Mouse (Mus musculus) erythroblast, embryonic 14.5 days (primary cell): ENCODE results near the gene Ptprn. TPM values are rescaled to one million over a fixed set of nuclear protein-coding genes. Genes with fewer than 3 reads are reported as not detected.
A peak's percentile ranks its signal among the peaks of the same experiment; 100 is the strongest.
"Not testable (repeated sequence)": the region's sequence is repeated elsewhere in the genome, so short reads cannot be mapped to it uniquely, and the experiment has no call there.

Source experiments
- H3K27me3 ChIP-seq: 2 replicates; pipeline ENCODE4 v1.6.1; 2012; ENCODE audit warnings: inconsistent platforms; ENCODE audit not compliant: control insufficient read depth
- H3K36me3 ChIP-seq: 2 replicates; pipeline ENCODE4 v1.6.1; 2012; ENCODE audit warnings: mild to moderate bottlenecking, inconsistent platforms; ENCODE audit not compliant: control insufficient read depth
- H3K4me1 ChIP-seq: 2 replicates; pipeline ENCODE4 v1.6.1; 2012; ENCODE audit warnings: inconsistent platforms; ENCODE audit not compliant: control insufficient read depth
- H3K4me3 ChIP-seq: replicated peaks from 2 replicates; pipeline ENCODE3; 2012; ENCODE audit warnings: moderate library complexity, mild to moderate bottlenecking, inconsistent platforms
- H3K9me3 ChIP-seq: 2 replicates; pipeline ENCODE4 v1.6.1; 2012; ENCODE audit warnings: low read length, inconsistent platforms, mixed read lengths; ENCODE audit not compliant: control insufficient read depth
- GATA1 ChIP-seq: IDR thresholded peaks from 2 replicates; pipeline ENCODE4 v1.6.1; 2012; ENCODE audit warnings: low read length, inconsistent platforms, mixed read lengths
- TAL1 ChIP-seq: IDR thresholded peaks from 3 replicates; pipeline ENCODE4 v1.6.1; 2012; ENCODE audit warnings: low read length, inconsistent platforms, mixed read lengths
- polyA plus RNA-seq: library from polyadenylated mRNA; stranded (reverse); fragments of >175 nt; gene quantifications from 2 replicates; pipeline ENCODE4 v1.2.3, GENCODE M21; 2012

Gene Ptprn
- polyA plus RNA-seq, 1 experiment: not detected

DNA sequence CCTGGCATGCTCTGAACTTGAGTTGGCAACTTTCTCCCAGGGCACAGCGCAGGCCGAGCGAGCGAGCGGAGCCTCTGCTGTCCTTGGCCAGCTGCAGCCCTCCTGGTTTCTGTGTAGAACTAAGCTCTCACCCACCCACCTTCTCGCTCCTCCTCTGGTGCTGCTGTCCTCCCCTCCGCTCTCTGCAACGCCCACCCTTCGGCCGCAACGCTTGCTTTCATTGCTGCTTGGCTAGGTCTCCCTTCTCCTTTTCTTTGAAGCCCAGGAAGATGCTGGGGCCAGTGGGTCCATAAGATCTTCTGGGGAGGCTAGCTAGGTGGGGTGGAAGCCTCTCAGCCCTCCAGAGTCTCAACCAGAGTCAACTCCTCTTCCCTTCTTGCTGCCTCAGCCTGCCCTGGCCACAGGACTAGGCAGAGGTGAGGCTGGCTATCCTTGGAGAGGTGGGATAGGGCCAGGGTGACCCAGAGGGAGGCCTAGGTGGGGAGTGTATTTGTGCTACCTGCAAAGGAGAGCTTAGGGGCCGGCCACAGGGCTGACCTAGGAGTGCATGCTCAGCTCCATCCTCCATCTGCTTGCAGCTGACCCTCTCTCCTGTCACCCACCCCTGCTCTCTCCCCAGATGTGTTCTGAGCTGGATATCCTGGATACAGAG is 20.0 kb downstream of the Ptprn start:
- Histone ChIP-seq H3K4me1 (peaks cover 61% of the 10 kb centered on the region), H3K36me3 (peaks cover 81% of the 10 kb centered on the region), H3K27me3 (no peaks in the 10 kb centered on the region), H3K9me3 (no peaks in the 10 kb centered on the region), H3K4me3 (no peak overlapping the region)
- TF ChIP-seq TAL1 (no peak), GATA1 (no peak)

DNA sequence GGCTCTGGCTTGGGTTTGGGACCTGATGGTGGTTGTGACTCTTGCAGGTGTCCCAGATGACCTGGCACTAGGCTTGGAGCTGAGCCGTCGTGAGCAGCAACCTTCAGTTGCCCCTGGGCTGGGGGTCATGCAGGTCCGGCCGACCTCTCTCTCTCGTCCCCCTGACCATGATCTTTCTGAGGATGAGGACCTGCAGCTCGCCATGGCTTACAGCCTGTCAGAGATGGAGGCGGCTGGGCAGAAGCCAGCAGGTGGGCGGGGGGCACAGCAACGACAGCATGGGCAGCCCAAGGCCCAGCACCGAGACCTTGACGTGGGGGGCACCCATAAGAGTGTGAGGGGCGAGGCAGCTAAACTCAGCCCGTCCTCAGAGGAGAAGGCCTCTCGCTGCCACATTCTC is 20.9 kb downstream of the Ptprn start:
- Histone ChIP-seq H3K27me3 (no peaks in the 10 kb centered on the region), H3K9me3 (no peaks in the 10 kb centered on the region), H3K36me3 (peaks cover 90% of the 10 kb centered on the region), H3K4me3 (no peak overlapping the region), H3K4me1 (peaks cover 64% of the 10 kb centered on the region)
- TF ChIP-seq GATA1 (no peak), TAL1 (no peak)

DNA sequence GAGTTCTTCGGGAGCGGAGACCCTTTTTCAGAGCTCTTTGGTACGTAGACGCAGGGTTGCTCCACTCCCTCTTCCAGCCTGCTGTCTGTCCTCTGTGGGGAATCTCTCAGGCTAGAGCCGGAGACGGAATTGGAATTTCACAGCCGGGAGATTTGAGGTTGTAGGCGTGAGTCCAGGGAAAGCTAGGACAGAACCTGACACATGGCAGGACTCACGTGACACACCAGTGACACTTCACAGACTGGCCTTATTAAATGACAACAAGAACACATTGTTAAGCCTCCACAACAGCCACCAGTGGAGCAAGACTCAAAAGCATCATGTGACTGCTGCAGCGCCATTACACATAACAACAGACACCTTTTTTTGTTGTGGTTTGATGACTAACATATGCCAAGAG is 24.7 kb downstream of the Ptprn start:
- no peak for TF ChIP-seq GATA1
- no peak for TF ChIP-seq TAL1
- Histone ChIP-seq H3K27me3 (no peaks in the 10 kb centered on the region), H3K9me3 (no peaks in the 10 kb centered on the region), H3K4me3 (no peak overlapping the region), H3K36me3 (peaks cover 75% of the 10 kb centered on the region), H3K4me1 (peaks cover 72% of the 10 kb centered on the region)

DNA sequence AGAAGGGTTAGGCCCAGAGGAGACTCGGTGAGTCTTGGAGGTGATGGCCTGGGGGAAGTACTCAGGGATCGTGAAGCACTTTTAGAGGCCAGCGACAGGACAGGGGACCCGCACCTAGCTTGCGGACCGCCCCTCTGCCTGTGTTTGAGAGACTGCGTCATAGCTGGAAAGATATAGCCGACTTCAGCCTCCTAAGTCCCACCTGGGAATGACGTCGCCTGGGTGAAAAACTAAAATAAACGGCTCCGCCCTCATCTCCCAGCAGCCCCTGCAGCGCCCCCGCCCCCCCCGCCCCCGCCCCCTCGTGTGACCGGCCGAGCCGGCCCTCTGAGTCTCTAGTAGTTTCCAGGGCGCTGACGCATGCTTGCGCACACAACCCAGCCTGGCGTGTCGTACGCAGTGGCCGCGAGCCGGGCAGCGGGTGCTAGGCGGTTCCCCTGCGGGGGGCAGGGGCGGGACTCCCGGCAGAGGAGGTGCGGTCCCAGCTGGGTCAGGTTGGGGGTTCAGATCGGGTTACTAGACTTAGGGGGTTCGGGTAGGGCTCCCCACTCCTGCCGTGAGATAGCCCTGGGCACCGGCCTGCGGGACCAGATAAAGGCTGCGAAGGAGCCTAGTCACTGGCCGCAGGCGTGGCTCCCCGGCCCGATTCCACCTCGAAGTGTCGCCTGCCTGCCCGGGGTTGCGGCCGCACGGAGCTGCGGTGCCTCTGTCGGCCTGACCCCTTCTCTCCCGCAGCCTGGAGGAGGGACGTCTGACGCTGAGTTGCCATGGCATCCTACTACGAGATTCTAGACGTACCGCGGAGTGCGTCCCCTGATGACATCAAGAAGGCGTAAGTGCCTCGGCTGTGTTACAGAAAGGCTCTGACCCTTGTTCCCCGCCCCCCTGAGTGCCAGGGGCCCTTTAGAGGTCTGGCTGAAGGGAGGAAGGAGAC is 27.9 kb downstream of the Ptprn start, which contains the start of gene Dnajb2:
Gene Dnajb2, plus strand, starts transcription at position 290 of the 934 bp plus-strand sequence.
- H3K36me3 ChIP-seq: peaks cover 43% of the 10 kb centered on the region
- H3K4me1 ChIP-seq: peaks cover 82% of the 10 kb centered on the region
- TF ChIP-seq GATA1 (peak; percentile 95), TAL1 (peak; percentile 92)
- H3K4me3 ChIP-seq: peak within 1 kb of the TSS; percentile 69
- H3K9me3 ChIP-seq: no peaks in the 10 kb centered on the region
- no peaks in the 10 kb centered on the region for H3K27me3 ChIP-seq

DNA sequence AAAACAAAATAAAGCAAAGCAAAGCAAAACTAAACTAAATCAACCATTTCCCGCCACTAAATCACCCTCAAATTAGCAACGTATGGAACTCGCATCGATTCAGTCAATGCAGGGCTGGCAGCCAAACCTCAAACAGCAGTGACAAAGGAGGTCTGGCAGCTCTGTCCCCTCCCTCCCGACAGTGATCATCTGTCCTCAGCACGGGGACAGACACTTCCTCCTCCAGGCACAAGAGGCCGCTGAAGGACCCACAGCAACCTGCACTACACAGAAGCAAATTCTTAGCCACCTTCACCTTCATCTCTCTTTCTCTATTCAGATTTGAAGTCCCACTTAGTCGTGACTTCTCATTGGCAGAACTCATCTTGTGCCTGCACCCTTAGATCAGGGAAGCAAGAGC is 29.7 kb downstream of the Ptprn start:
- Histone ChIP-seq H3K9me3 (no peaks in the 10 kb centered on the region), H3K36me3 (peaks cover 25% of the 10 kb centered on the region), H3K27me3 (no peaks in the 10 kb centered on the region), H3K4me1 (peaks cover 89% of the 10 kb centered on the region), H3K4me3 (peak overlapping the region; percentile 69)
- no peak for TF ChIP-seq GATA1
- TF ChIP-seq TAL1: no peak

DNA sequence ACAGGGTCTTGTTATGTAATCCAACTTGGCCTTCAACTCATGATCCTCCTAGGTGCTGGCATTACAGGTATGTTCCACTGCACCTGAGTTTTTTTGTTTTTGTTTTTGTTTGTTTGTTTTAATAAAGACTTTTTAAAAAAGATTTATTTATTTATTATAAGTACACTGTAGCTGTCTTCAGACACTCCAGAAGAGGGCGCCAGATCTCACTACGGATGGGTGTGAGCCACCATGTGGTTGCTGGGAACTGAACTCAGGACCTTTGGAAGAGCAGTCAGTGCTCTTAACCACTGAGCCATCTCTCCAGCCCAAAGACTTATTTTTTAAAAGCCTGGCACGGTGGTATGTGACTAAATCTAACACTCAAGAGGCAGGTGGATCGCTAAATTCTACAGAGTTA is 31.8 kb downstream of the Ptprn start:
- peaks cover 89% of the 10 kb centered on the region for H3K4me1 ChIP-seq
- not testable (repeated sequence) for H3K36me3 ChIP-seq, H3K9me3 ChIP-seq, H3K4me3 ChIP-seq, H3K27me3 ChIP-seq

DNA sequence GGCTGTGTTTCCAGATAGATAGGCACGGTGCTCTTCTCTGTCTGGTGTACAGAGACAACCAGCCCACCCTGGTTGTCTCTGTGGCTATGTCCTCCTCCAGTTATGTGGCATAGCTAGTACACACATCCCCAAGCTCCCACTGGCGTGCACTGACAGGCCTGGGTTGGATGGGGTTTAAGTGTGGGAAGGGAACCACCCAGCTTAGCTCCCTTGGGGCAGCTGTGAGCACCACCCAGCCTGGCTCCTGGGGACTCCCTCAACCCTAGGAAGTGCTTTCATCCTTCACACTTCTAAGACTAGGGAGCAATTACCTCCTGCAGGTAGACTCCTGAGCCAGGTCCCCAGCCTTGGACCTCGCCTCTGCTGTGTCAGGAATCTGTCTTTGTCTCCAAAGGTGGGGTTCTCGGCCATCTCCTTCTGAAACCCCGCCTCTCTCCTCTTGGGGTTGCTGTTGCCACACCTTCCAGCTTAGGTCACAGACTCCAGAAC is 32.6 kb downstream of the Ptprn start, which contains the start of gene A630095N17Rik:
Gene A630095N17Rik, minus strand, starts transcription at position 439 of the 489 bp plus-strand sequence.
- Histone ChIP-seq H3K9me3 (no peaks in the 10 kb centered on the region), H3K4me3 (no peak within 1 kb of the TSS), H3K27me3 (no peaks in the 10 kb centered on the region), H3K4me1 (peaks cover 89% of the 10 kb centered on the region), H3K36me3 (no peaks in the 10 kb centered on the region)
- no peak for TF ChIP-seq GATA1
- TF ChIP-seq TAL1: no peak

DNA sequence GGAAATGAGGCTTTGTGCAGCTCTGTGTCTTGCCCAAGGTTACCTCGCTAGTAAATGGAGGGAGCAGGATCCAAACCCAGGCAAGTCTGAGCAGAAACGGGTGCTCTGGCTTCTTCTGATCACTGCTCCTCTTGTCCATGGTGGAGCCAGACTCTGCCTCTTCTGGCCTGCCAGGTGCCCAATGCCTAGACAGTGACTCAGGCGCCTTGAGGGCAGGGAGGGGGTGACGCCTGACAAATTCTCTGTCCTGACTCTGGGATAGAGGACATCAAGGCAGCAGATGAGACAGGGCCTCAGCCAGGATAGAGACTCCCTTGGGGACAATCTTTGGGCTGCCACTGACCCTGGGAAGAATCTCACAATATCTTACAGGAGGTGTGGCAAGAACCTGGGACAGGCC is 33.1 kb downstream of the Ptprn start:
- H3K9me3 ChIP-seq: no peaks in the 10 kb centered on the region
- peaks cover 91% of the 10 kb centered on the region for H3K4me1 ChIP-seq
- no peak overlapping the region for H3K4me3 ChIP-seq
- TF ChIP-seq GATA1: no peak
- TF ChIP-seq TAL1: no peak
- H3K36me3 ChIP-seq: no peaks in the 10 kb centered on the region
- no peaks in the 10 kb centered on the region for H3K27me3 ChIP-seq

DNA sequence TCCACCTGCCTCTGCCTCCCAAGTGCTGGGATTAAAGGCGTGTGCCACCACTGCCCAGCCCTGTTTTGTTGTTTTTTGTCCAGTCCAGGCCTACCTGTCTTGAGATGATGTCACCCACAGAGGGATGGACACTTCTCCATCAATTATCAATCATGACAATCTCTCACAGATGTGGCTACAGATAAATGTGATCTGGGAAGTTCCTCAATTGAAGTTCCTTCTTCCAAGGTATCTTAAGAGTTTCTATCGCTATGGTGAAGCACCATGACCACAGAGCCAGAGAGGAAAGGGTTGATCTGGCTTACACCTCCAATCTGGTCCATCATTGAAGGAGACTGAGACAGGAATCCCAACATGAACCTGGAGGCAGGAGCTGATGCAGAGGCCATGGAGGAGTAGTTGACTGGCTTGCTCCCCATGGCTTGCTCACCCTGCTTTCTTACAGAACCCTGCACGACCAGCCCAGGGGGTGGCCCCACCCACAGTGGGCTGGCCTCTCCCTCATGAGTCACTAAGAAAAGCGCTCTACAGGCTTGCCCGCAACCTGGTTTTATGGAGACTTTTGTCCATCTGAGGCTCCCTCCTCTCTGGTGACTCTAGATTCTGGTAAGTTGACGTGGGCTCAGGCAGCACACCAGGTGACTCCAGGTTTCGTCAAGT is 33.8 kb downstream of the Ptprn start:
- Histone ChIP-seq H3K9me3 (no peaks in the 10 kb centered on the region), H3K27me3 (no peaks in the 10 kb centered on the region), H3K4me1 (peaks cover 91% of the 10 kb centered on the region), H3K36me3 (no peaks in the 10 kb centered on the region), H3K4me3 (peak overlapping the region; percentile 32)
- TF ChIP-seq TAL1 (no peak), GATA1 (no peak)
